Mouse (Mus musculus): ENCODE results near the gene Inhbe. TPM values are rescaled to one million over a fixed set of nuclear protein-coding genes. Genes with fewer than 3 reads are reported as not detected.

Gene Inhbe
- polyA plus RNA-seq, 1 experiment from 2014 or later: 0.71 TPM

GRCm38 (mm10) chr10:127303136-127303535 lies 51.1 kb downstream of the Inhbe start:
- no peak for ATAC-seq (ENCODE audit: insufficient read depth)
- H3K4me3 ChIP-seq (replicated peaks): no peak overlapping the region
- H3K9ac ChIP-seq: no peak overlapping the region
- no peak overlapping the region for H3K4me2 ChIP-seq
- H3K27ac ChIP-seq (replicated peaks): no peak overlapping the region
- 88% methylated on average over 11 of the region's 11 CpGs for WGBS (ENCODE audit: insufficient replicate concordance)
- no peaks in the 10 kb centered on the region for H3K27me3 ChIP-seq
- peaks cover 100% of the 10 kb centered on the region for H3K36me3 ChIP-seq (replicated peaks)
- no peaks in the 10 kb centered on the region for H3K9me3 ChIP-seq (replicated peaks)
- no peaks in the 10 kb centered on the region for H3K4me1 ChIP-seq (replicated peaks)

DNA sequence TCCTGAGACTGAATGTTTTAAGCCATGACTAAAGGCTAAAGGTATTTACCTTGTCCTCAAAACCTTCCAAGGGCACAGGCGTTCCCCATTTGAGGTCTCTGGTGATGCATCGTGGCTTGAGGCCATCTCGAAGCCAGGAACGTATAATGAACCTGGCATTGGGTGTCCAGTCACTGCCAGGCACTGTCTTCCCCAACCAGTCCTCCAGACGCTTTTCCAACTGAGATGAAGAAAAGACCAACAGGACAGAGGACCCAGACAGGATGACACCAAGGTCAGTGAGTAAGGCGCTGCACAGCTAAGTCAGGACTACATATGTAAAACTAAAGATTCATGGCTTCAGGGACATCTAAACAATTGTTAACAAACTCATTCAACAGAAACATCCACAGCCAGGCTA lies 53.9 kb downstream of the Inhbe start:
- no peak overlapping the region for H3K4me3 ChIP-seq (replicated peaks)
- H3K27ac ChIP-seq (replicated peaks): no peak overlapping the region
- H3K9ac ChIP-seq: no peak overlapping the region
- no peak overlapping the region for H3K4me2 ChIP-seq
- H3K36me3 ChIP-seq (replicated peaks): peaks cover 100% of the 10 kb centered on the region
- WGBS (ENCODE audit: insufficient replicate concordance): 91% methylated on average over 6 of the region's 6 CpGs
- no peaks in the 10 kb centered on the region for H3K9me3 ChIP-seq (replicated peaks)
- H3K27me3 ChIP-seq: no peaks in the 10 kb centered on the region
- no peak for ATAC-seq (ENCODE audit: insufficient read depth)
- H3K4me1 ChIP-seq (replicated peaks): peaks cover 6% of the 10 kb centered on the region; the same call in 1 of the 2 replicates

Other genes with a start within 250 kb of the Inhbe start
- gene Os9, start 233.3 kb downstream of the Inhbe start, polyA plus RNA-seq (2015; fragmentation: Nextera tagmentation; extraction: Ambion mirVana): 54.0 and 58.1 TPM in 2 replicates
- 19.3 and 21.0 TPM in 2 replicates for gene B4galnt1, start 189.2 kb downstream of the Inhbe start, polyA plus RNA-seq (2015; fragmentation: Nextera tagmentation; extraction: Ambion mirVana)
- gene Slc26a10, start 173.8 kb downstream of the Inhbe start, polyA plus RNA-seq (2015; fragmentation: Nextera tagmentation; extraction: Ambion mirVana): 2.1 and 3.2 TPM in 2 replicates
- gene Arhgef25, start 164.3 kb downstream of the Inhbe start, polyA plus RNA-seq (2015; fragmentation: Nextera tagmentation; extraction: Ambion mirVana): 5.4 and 5.8 TPM in 2 replicates
- 16.7 and 16.9 TPM in 2 replicates for gene Dtx3, start 158.7 kb downstream of the Inhbe start, polyA plus RNA-seq (2015; fragmentation: Nextera tagmentation; extraction: Ambion mirVana)
- gene Pip4k2c, start 142.8 kb downstream of the Inhbe start, polyA plus RNA-seq (2015; fragmentation: Nextera tagmentation; extraction: Ambion mirVana): 41.9 and 45.1 TPM in 2 replicates
- gene Kif5a, start 91.1 kb downstream of the Inhbe start, polyA plus RNA-seq (2015; fragmentation: Nextera tagmentation; extraction: Ambion mirVana): 0.06 and 0.21 TPM in 2 replicates
- gene Dctn2, start 88.0 kb downstream of the Inhbe start, polyA plus RNA-seq (2015; fragmentation: Nextera tagmentation; extraction: Ambion mirVana): 69.5 and 75.7 TPM in 2 replicates
- 7.9 and 8.0 TPM in 2 replicates for gene Mbd6, start 65.4 kb downstream of the Inhbe start, polyA plus RNA-seq (2015; fragmentation: Nextera tagmentation; extraction: Ambion mirVana)
- 109 and 112 TPM in 2 replicates for gene Mars, start 42.6 kb downstream of the Inhbe start, polyA plus RNA-seq (2015; fragmentation: Nextera tagmentation; extraction: Ambion mirVana)
- gene Arhgap9, start 32.4 kb downstream of the Inhbe start, polyA plus RNA-seq (2015; fragmentation: Nextera tagmentation; extraction: Ambion mirVana): 14.1 and 14.9 TPM in 2 replicates
- gene Gli1, start 12.4 kb downstream of the Inhbe start, polyA plus RNA-seq (2015; fragmentation: Nextera tagmentation; extraction: Ambion mirVana): 0.31 and 0.32 TPM in 2 replicates
- gene Inhbc, start 16.0 kb upstream of the Inhbe start, polyA plus RNA-seq (2015; fragmentation: Nextera tagmentation; extraction: Ambion mirVana): 4.6 and 5.1 TPM in 2 replicates
- 14.4 and 15.0 TPM in 2 replicates for gene R3hdm2, start 25.9 kb upstream of the Inhbe start, polyA plus RNA-seq (2015; fragmentation: Nextera tagmentation; extraction: Ambion mirVana)
- 1.0 and 1.2 TPM in 2 replicates for gene Stac3, start 147.3 kb upstream of the Inhbe start, polyA plus RNA-seq (2015; fragmentation: Nextera tagmentation; extraction: Ambion mirVana)
- 20.7 and 42.1 TPM in 2 replicates for gene Ndufa4l2, start 160.6 kb upstream of the Inhbe start, polyA plus RNA-seq (2015; fragmentation: Nextera tagmentation; extraction: Ambion mirVana)
- 138 and 159 TPM in 2 replicates for gene Shmt2, start 168.0 kb upstream of the Inhbe start, polyA plus RNA-seq (2015; fragmentation: Nextera tagmentation; extraction: Ambion mirVana)
- gene Nxph4, start 180.1 kb upstream of the Inhbe start, polyA plus RNA-seq (2015; fragmentation: Nextera tagmentation; extraction: Ambion mirVana): 0.07 TPM in 1 of 2 replicates, not detected in the other

Measured in liver, embryonic 15.5 days (tissue).